Mouse (Mus musculus) heart, adult 10 weeks (tissue): ENCODE results near the gene 1110002E22Rik. TPM values are rescaled to one million over a fixed set of nuclear protein-coding genes. Genes with fewer than 3 reads are reported as not detected.

Source experiments
- polyA plus RNA-seq: library from polyadenylated mRNA; stranded (reverse); fragments of 350-450 nt; fragmentation: Illumina TruSeq; extraction: RNeasy Lipid Tissue Mini Kit (QIAGEN cat#74804); gene quantifications from one replicate; pipeline ENCODE4 v1.2.3, GENCODE M21; 2014; ENCODE audit warnings: low read depth, low replicate concordance

Gene 1110002E22Rik
- 32.0 TPM for polyA plus RNA-seq

DNA sequence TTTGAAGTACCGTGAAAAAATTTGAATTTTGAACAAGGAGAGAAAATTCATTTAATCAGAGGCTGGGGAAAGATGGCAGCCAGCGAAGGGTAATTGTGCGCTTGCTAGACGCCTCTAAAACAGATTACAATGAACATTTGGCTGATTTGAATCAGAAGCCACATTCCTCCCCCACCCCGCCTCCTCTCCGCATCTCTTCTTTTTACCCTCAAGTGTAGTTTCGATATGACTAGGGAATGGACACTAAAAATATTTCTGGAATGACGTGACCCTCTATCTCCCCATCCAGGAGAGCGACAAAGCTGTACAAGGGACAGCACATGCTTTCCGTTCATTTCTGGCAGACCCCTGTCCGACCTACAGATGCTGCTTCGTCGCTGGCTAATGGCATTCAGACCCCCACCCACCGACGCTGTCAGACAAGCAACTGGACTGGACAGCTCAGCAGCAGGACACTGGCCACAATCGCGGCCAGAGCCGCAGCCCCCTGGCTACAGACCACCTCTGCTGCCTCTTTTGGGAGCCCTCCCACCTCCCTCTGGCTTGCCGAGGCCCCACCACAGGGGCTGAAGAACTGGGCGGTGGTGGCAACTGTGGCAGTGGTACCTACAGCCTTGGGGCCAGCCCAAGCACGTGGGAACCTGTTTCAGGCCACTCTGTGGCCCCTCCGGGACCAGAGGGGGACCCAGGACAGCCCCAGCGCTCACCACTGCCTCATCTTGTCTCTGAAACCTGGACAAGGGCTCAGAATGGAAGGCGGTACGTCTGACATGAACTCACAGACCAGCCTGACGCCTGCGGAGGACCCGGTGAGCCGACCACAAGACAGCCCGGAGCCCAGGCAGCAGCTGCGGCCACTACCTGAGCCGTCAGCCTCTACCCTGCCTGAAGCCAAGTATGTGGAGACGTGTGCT lies at the start of gene 1110002E22Rik:
TSS of gene 1110002E22Rik (plus strand) at position 321 of the 914 bp plus-strand sequence.

DNA sequence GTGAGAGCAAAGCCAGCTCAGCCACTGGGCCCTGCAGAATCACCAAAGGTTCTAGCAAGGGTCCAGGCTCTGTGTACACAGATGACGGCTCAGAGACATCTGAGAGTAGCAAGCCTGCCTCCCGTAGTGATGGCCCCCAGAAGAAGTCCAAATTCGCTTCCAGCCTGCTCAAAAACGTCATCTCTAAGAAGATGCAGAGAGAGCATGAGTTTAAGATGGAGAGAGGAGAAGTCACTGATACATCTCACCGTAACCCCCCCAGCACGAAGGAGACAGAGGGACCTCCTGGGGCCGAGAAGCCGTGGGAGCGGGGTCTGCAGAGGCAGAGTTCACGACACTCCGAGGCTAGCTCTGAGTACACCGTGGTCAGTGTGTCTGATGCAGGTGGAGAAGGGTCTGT lies 2.4 kb downstream of the 1110002E22Rik start, which contains the start of gene Gm5105:
TSS of gene Gm5105 (minus strand) at position 101 of the 400 bp plus-strand sequence.

Other genes starting within 250 kb of the 1110002E22Rik start
- 87.0 TPM for gene H2afz, start 200.6 kb upstream of the 1110002E22Rik start, polyA plus RNA-seq
- 7.1 TPM for gene Dnajb14, start 197.4 kb upstream of the 1110002E22Rik start, polyA plus RNA-seq
- gene Lamtor3, start 146.5 kb upstream of the 1110002E22Rik start, polyA plus RNA-seq = 110 TPM
- 14.0 TPM for gene Dapp1, start 83.5 kb upstream of the 1110002E22Rik start, polyA plus RNA-seq
- gene Gm5105, start 2.3 kb downstream of the 1110002E22Rik start, polyA plus RNA-seq = 1.5 TPM
- 3.7 TPM for gene Trmt10a, start 78.4 kb downstream of the 1110002E22Rik start, polyA plus RNA-seq
- gene Mttp, start 79.9 kb downstream of the 1110002E22Rik start, polyA plus RNA-seq = 5.6 TPM
- gene 4930579F01Rik, start 128.8 kb downstream of the 1110002E22Rik start, polyA plus RNA-seq = not detected
- 0.37 TPM for gene Adh7, start 152.7 kb downstream of the 1110002E22Rik start, polyA plus RNA-seq
- gene Adh1, start 195.9 kb downstream of the 1110002E22Rik start, polyA plus RNA-seq = 13.0 TPM
- gene Adh6a, start 248.2 kb downstream of the 1110002E22Rik start, polyA plus RNA-seq = not detected